Mouse (Mus musculus): ENCODE data around the gene Dolpp1.

Gene Dolpp1

GRCm38 (mm10) chr2:30440701-30441517 lies 48.9 kb downstream of the Dolpp1 start:
- in situ Hi-C loops (cut with MboI, MseI) = loop anchor here (5.0 kb wide), 1 partner anchor 351 kb away; no protein-coding TSS in a partner anchor

- in situ Hi-C loops (cut with MboI, MseI) = loop anchor here (5.0 kb wide), 1 partner anchor 350 kb away; no protein-coding TSS in a partner anchor
Observed at GRCm38 (mm10) chr2:30441518-30442497, 49.8 kb downstream of the Dolpp1 start.

- in situ Hi-C loops (cut with MboI, MseI) = loop anchor here (5.0 kb wide), 1 partner anchor 350 kb away; no protein-coding TSS in a partner anchor
Observed at GRCm38 (mm10) chr2:30442498-30442890, 50.4 kb downstream of the Dolpp1 start.

- in situ Hi-C loops (cut with MboI, MseI) = loop anchor here (5.0 kb wide), 1 partner anchor 349 kb away; no protein-coding TSS in a partner anchor
Observed at GRCm38 (mm10) chr2:30443281-30443680, 51.2 kb downstream of the Dolpp1 start.

- in situ Hi-C loops (cut with MboI, MseI) = loop anchor here (5.0 kb wide), 1 partner anchor 348 kb away; no protein-coding TSS in a partner anchor
Observed at GRCm38 (mm10) chr2:30444006-30444405, 52.0 kb downstream of the Dolpp1 start.

GRCm38 (mm10) chr2:30444450-30444849 lies 52.4 kb downstream of the Dolpp1 start:
- in situ Hi-C loops (cut with MboI, MseI) = loop anchor here (5.0 kb wide), 1 partner anchor 348 kb away; no protein-coding TSS in a partner anchor

- in situ Hi-C loops (cut with MboI, MseI) = no loop called here
Observed at GRCm38 (mm10) chr2:30445312-30445711, 53.3 kb downstream of the Dolpp1 start.

- in situ Hi-C loops (cut with MboI, MseI) = no loop called here
Observed at GRCm38 (mm10) chr2:30446891-30447826, 55.1 kb downstream of the Dolpp1 start.

GRCm38 (mm10) chr2:30448371-30448770 lies 56.3 kb downstream of the Dolpp1 start:
- in situ Hi-C loops (cut with MboI, MseI) = no loop called here

Data from regulatory T cell (primary cell).